Mouse (Mus musculus) liver, embryonic 15.5 days (tissue): Measurements from ENCODE around the gene Cfap77. TPM values are rescaled to one million over a fixed set of nuclear protein-coding genes. Genes with fewer than 3 reads are reported as not detected.

Experiments used
- ATAC-seq: fragments of 200-750 bp; cut with Nextera tagmentation; 2 replicates; pipeline ENCODE4 v1.8.0; 2017; ENCODE audit warnings: moderate number of reproducible peaks, mild to moderate bottlenecking, moderate library complexity; ENCODE audit not compliant: insufficient read depth
- H3K27ac ChIP-seq: fragments of 300-500 bp; sonication (generic); replicated peaks from 2 replicates; pipeline ENCODE4 v1.5.1; 2015; ENCODE audit warnings: mild to moderate bottlenecking, inconsistent platforms
- H3K27me3 ChIP-seq: fragments of 300-500 bp; sonication (generic); 2 replicates; pipeline ENCODE4 v1.6.1; 2015; ENCODE audit warnings: mild to moderate bottlenecking, inconsistent platforms
- H3K36me3 ChIP-seq: fragments of 300-500 bp; sonication (generic); replicated peaks from 2 replicates; pipeline ENCODE4 v1.6.1; 2015; ENCODE audit warnings: moderate library complexity, mild to moderate bottlenecking, inconsistent platforms
- H3K4me1 ChIP-seq: fragments of 300-500 bp; sonication (generic); replicated peaks from 2 replicates; pipeline ENCODE4 v1.6.1; 2015; ENCODE audit warnings: inconsistent platforms
- H3K4me2 ChIP-seq: fragments of 300-500 bp; sonication (generic); 2 replicates; pipeline ENCODE4 v1.6.1; 2015; ENCODE audit warnings: moderate library complexity, mild to moderate bottlenecking, inconsistent platforms
- H3K4me3 ChIP-seq: fragments of 300-500 bp; sonication (generic); replicated peaks from 2 replicates; pipeline ENCODE4 v1.5.1; 2015; ENCODE audit warnings: mild to moderate bottlenecking, inconsistent platforms
- H3K9ac ChIP-seq: fragments of 300-500 bp; sonication (generic); 2 replicates; pipeline ENCODE4 v1.6.1; 2015; ENCODE audit warnings: moderate library complexity, mild to moderate bottlenecking, inconsistent platforms
- H3K9me3 ChIP-seq: fragments of 300-500 bp; sonication (generic); replicated peaks from 2 replicates; pipeline ENCODE4 v1.6.1; 2016; ENCODE audit warnings: inconsistent platforms
- WGBS: fragments of 180-500 bp; shearing (Covaris S2); methylation state at CpG from one replicate; pipeline ENCODE4 v1.1.7; 2015; ENCODE audit warnings: mixed read lengths; ENCODE audit not compliant: insufficient replicate concordance; 5-methylcytosine and 5-hydroxymethylcytosine counted together
- polyA plus RNA-seq: library from polyadenylated mRNA; unstranded; fragments of >200 nt; fragmentation: Nextera tagmentation; extraction: Ambion mirVana; gene quantifications from 2 replicates; pipeline ENCODE4 v1.2.1, GENCODE M21; 2015

The Cfap77 gene
- polyA plus RNA-seq, 1 experiment from 2014 or later = not detected

- Histone ChIP-seq H3K36me3 (no peaks in the 10 kb centered on the region), H3K27ac (no peak overlapping the region), H3K27me3 (peaks cover 95% of the 10 kb centered on the region), H3K4me1 (no peaks in the 10 kb centered on the region; the same call in 1 of the 2 replicates), H3K9me3 (no peaks in the 10 kb centered on the region), H3K4me3 (no peak overlapping the region), H3K9ac (no peak overlapping the region), H3K4me2 (no peak overlapping the region)
- WGBS = 12% methylated on average over 3 of the region's 3 CpGs
- no peak for ATAC-seq
Measured at GRCm38 (mm10) chr2:28910877-28911276, 144.0 kb downstream of the Cfap77 start.

DNA sequence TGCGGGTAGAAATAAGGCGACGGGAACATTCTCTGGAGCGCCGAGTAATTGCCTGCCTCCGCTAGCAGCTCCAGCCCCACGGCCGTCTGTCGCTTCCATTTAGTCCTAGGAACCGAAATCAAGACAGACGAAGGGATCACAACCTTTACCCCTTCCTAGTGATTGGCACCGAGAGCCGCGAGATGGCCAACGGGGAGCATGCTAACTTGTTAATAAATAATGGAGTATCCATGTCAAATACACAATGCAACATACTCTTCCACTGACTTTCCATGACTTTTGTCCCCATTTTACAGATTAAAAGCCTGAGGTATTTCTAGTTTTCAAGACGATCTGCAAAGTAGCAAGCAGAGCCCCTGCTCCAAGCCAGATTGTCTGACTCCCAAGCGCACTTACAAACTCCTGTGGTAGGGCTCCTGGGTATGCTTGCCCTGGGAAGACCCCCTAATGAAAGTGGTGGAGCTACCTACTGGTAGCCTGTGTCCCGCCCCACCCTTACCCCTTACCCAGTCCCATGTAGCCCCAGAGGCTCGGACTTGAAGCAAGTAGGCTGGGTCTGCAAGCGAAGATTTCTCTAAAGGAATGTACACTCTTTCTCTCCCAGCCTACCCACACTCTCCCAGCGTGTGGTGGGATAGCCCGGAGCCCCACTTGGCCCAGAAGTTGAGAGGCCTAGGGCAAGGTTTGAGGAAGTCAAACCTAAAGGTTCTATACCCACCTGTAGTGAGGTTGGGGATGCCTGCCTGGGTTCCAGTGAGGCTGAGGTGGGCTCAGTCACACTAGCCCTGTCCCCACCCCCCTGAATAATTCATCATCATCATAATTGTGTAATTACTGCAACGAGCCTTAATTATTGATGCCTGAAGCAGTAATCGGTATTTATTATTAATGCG, 144.8 kb downstream of the Cfap77 start:
- ATAC-seq = no peak
- WGBS = 7% methylated on average over 25 of the region's 25 CpGs
- H3K27me3 ChIP-seq = peaks cover 92% of the 10 kb centered on the region
- no peak overlapping the region for H3K4me3 ChIP-seq
- H3K9me3 ChIP-seq = no peaks in the 10 kb centered on the region
- no peaks in the 10 kb centered on the region; the same call in 1 of the 2 replicates for H3K4me1 ChIP-seq
- 0 out of 2 replicates have a peak, but pooled peaks cover 4% of the 10 kb centered on the region for H3K36me3 ChIP-seq
- H3K4me2 ChIP-seq = no peak overlapping the region
- no peak overlapping the region for H3K27ac ChIP-seq
- H3K9ac ChIP-seq = no peak overlapping the region

- no peak for ATAC-seq
- H3K4me3 ChIP-seq = no peak overlapping the region
- WGBS = 1% methylated on average over 41 of the region's 41 CpGs
Measured at GRCm38 (mm10) chr2:28909186-28909817, 145.6 kb downstream of the Cfap77 start.

DNA sequence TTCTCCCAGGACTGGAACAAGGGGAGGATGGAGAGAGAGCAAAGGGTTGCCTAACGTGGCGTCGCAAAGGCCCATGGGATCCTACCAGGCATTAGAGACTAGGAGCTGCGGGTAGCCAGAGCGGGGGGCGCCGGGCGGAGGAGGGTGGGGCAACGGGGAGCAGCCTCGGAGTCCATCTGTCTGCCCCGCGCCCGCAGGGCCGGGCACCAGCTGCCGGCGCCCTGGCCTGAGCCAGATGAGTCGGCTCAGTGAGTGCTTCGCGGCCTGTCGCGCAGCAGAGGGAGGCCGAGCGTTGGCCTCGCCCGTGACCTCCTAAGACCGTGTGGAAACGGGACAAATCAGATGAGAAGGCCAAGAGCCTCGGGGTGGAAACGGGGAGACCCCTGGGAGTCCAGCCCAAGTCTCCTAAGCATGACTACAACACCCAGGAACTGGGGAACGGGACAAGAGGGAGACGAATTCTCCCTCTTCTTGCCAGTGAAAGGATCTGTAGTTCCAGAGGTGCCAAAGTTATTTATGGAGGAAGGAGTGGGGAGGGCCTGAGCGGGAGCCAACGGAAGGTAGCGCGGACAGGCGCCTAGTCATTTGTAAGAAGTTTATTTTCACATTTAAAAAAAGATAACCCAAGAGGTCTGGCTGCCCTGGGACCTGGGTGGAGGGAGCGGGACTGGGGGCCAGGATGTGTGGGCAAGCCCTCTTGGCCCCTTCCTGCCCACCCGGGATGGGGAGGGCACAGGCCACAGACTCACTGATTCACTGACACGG, 146.3 kb downstream of the Cfap77 start:
- ATAC-seq = no peak
- Histone ChIP-seq H3K9me3 (no peaks in the 10 kb centered on the region), H3K27ac (no peak overlapping the region), H3K4me3 (no peak overlapping the region), H3K4me2 (peak overlapping the region; percentile 20), H3K27me3 (peaks cover 77% of the 10 kb centered on the region), H3K9ac (no peak overlapping the region), H3K4me1 (no peaks in the 10 kb centered on the region; the same call in 1 of the 2 replicates), H3K36me3 (0 out of 2 replicates have a peak, but pooled peaks cover 4% of the 10 kb centered on the region)
- 2% methylated on average over 39 of the region's 39 CpGs for WGBS

More at GRCm38 (mm10) chr2:28909186-28909817, 145.6 kb downstream of the Cfap77 start:
- H3K27ac ChIP-seq = no peak overlapping the region
- no peaks in the 10 kb centered on the region for H3K9me3 ChIP-seq
- H3K27me3 ChIP-seq = peaks cover 85% of the 10 kb centered on the region
- 0 out of 2 replicates have a peak, but pooled peaks cover 4% of the 10 kb centered on the region for H3K36me3 ChIP-seq
- no peak overlapping the region for H3K4me2 ChIP-seq
- no peaks in the 10 kb centered on the region; the same call in 1 of the 2 replicates for H3K4me1 ChIP-seq
- no peak overlapping the region for H3K9ac ChIP-seq

DNA sequence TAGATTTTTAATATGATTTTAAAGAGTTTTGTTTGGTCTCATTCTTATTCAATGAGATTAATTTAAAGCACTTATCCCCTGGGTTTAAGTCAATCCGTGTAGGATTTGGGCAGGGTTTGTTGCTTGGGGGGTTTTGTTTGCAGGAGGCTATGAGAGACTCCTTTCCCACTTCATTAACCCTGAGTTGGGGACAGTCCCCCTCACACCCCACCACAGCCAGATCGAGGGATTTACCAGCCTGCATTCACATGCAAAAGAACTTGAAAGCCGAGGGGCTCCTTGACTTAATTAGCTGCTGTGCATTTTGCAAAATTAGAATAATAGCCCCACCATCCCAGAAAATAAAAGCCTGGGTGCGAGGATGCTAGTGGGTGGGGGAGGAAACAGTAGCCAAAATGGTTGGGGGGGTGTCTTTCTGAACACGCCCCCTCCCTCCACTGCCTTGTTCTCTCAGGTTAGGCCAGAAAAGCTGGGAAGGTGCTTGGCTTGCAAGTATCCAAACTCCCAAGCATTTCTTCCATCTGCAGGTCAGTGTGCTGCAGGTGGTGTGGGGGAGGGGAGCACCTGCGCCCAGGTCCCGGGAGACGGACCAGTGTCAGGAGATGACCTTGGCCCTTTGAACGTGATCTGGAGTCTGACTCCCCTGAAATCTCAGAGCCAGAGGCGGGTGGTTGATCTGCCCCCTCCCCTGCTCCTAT, 147.0 kb downstream of the Cfap77 start:
- Histone ChIP-seq H3K36me3 (0 out of 2 replicates have a peak, but pooled peaks cover 4% of the 10 kb centered on the region), H3K27me3 (peaks cover 70% of the 10 kb centered on the region), H3K9ac (no peak overlapping the region), H3K4me2 (peak overlapping the region; percentile 20; the same call in 1 of the 2 replicates), H3K27ac (no peak overlapping the region), H3K4me1 (no peaks in the 10 kb centered on the region; the same call in 1 of the 2 replicates), H3K9me3 (no peaks in the 10 kb centered on the region), H3K4me3 (no peak overlapping the region)
- ATAC-seq = no peak
- WGBS = 13% methylated on average over 10 of the region's 10 CpGs

- no peak for ATAC-seq
- no peak overlapping the region for H3K27ac ChIP-seq
- H3K4me3 ChIP-seq = no peak overlapping the region
- H3K27me3 ChIP-seq = peaks cover 47% of the 10 kb centered on the region
- no peaks in the 10 kb centered on the region for H3K9me3 ChIP-seq
- no peak overlapping the region for H3K4me2 ChIP-seq
- WGBS = 60% methylated on average over 4 of the region's 4 CpGs
- H3K4me1 ChIP-seq = no peaks in the 10 kb centered on the region; the same call in 1 of the 2 replicates
- H3K36me3 ChIP-seq = peaks cover 9% of the 10 kb centered on the region; the same call in 1 of the 2 replicates
- no peak overlapping the region for H3K9ac ChIP-seq
Measured at GRCm38 (mm10) chr2:28905561-28905960, 149.3 kb downstream of the Cfap77 start.

GRCm38 (mm10) chr2:28904786-28905185, 150.1 kb downstream of the Cfap77 start:
- Histone ChIP-seq H3K4me1 (no peaks in the 10 kb centered on the region; the same call in 1 of the 2 replicates), H3K27me3 (peaks cover 39% of the 10 kb centered on the region), H3K36me3 (peaks cover 13% of the 10 kb centered on the region; the same call in 1 of the 2 replicates), H3K9ac (no peak overlapping the region), H3K27ac (no peak overlapping the region), H3K4me2 (no peak overlapping the region), H3K4me3 (no peak overlapping the region), H3K9me3 (no peaks in the 10 kb centered on the region)
- ATAC-seq = no peak
- 77% methylated on average over 9 of the region's 9 CpGs for WGBS

DNA sequence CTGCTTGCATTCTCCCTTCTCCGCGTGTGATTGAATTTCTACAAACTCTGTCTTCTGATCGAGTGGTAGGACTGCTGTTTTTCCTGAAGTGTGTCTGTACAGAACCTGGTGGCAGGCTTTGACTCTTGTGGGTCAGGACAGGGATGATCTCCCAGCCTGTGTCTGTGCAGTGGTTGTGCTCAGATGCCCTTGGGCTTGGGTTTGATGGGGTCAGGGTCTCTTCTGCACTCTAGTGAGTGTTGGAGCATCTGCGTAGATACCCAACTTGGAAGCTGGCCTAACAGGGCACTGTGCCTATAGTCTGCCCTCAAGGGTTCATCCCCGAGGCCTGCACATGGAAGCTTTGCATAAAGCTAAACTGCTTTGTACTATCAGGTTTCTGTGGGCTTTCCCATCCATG, 151.0 kb downstream of the Cfap77 start:
- H3K4me2 ChIP-seq = no peak overlapping the region
- no peak overlapping the region for H3K4me3 ChIP-seq
- no peaks in the 10 kb centered on the region; the same call in 1 of the 2 replicates for H3K4me1 ChIP-seq
- no peaks in the 10 kb centered on the region for H3K9me3 ChIP-seq
- no peak overlapping the region for H3K27ac ChIP-seq
- WGBS = 74% methylated on average over 5 of the region's 5 CpGs
- peaks cover 14% of the 10 kb centered on the region; the same call in 1 of the 2 replicates for H3K36me3 ChIP-seq
- no peak overlapping the region for H3K9ac ChIP-seq
- peaks cover 30% of the 10 kb centered on the region for H3K27me3 ChIP-seq
- ATAC-seq = no peak

- no peak overlapping the region for H3K4me2 ChIP-seq
- 82% methylated on average over 8 of the region's 8 CpGs for WGBS
- peaks cover 15% of the 10 kb centered on the region for H3K27me3 ChIP-seq
- no peaks in the 10 kb centered on the region for H3K4me1 ChIP-seq
- H3K36me3 ChIP-seq = peaks cover 14% of the 10 kb centered on the region; the same call in 1 of the 2 replicates
- H3K9ac ChIP-seq = no peak overlapping the region
- no peak for ATAC-seq
- no peak overlapping the region for H3K27ac ChIP-seq
- no peak overlapping the region for H3K4me3 ChIP-seq
- no peaks in the 10 kb centered on the region for H3K9me3 ChIP-seq
Measured at GRCm38 (mm10) chr2:28902291-28902690, 152.6 kb downstream of the Cfap77 start.

DNA sequence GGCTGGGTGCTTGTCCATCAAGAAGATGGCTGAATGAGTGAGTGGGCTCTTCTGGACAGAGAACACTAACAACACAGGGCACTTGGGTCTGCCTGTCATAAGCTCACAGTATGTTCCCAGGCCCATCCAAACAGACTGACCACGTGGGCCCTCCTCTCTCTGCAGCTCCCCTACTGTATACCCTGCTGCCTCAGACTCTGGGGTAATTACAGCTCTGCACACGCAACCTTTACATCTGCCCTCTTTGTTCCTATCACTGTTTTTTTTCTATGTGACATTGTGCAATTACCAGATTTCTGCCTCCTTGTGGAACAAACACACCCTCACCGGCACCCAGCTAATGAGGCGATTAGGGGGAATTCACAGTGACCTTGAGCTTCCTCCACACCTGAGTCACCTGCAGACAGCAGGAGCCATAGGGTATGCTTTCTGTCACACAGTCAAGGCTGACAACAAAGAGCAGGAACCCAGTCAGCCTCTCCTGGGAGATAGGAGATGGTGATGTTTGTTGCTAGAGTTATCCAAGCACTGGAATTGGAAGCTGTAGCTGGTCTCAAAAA, 157.4 kb downstream of the Cfap77 start:
- Histone ChIP-seq H3K27ac (no peak overlapping the region), H3K4me1 (no peaks in the 10 kb centered on the region), H3K9me3 (no peaks in the 10 kb centered on the region), H3K4me3 (no peak overlapping the region), H3K9ac (no peak overlapping the region), H3K27me3 (no peaks in the 10 kb centered on the region), H3K36me3 (peaks cover 39% of the 10 kb centered on the region), H3K4me2 (no peak overlapping the region)
- 65% methylated on average over 4 of the region's 4 CpGs for WGBS
- ATAC-seq = no peak
